Mouse (Mus musculus): ENCODE results near the gene Apol7b. TPM values are rescaled to one million over a fixed set of nuclear protein-coding genes. Genes with fewer than 3 reads are reported as not detected.
"Not testable (repeated sequence)": the region's sequence is repeated elsewhere in the genome, so short reads cannot be mapped to it uniquely, and the experiment has no call there.

Apol7b gene
- total RNA-seq, 2 experiments from 2014 or later, result 3.7 to 3.9 TPM

DNA sequence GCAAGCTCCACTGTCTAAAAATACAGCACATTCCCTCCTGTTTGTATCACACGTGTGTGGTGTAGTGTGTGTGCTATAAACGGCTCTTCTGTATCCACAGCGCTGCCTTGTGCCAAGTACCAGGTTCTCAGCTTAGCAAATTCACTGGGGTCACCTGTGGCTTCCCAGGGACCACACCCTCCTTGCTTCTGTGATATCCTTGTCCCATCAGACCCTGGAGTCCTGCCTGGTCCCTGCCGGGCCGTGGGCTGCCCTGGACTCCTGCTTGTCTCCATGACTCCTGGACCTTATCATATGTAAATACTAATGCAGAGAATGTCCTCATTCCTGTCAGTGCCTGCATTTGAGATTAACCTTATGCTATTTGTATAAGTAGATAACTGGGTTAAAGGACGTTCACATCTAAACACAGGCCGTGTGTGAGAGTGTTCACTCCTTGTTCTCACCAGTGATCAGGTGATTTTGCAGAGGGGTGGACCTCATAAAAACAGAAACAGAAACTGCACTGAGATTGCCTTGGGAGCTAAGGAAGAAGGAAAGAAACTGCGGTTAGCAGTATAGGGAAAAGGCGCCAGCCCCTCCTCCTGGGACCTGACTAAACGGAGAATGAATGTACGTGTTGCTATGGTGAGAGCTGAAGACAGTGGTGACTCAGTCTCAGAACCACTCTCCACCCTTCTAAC lies 49.7 kb downstream of the Apol7b start:
- DNase-seq, result peak; percentile 40
- intact Hi-C loops (cut with DNase I; ENCODE audit: low total_unique reads), result not testable (repeated sequence)

DNA sequence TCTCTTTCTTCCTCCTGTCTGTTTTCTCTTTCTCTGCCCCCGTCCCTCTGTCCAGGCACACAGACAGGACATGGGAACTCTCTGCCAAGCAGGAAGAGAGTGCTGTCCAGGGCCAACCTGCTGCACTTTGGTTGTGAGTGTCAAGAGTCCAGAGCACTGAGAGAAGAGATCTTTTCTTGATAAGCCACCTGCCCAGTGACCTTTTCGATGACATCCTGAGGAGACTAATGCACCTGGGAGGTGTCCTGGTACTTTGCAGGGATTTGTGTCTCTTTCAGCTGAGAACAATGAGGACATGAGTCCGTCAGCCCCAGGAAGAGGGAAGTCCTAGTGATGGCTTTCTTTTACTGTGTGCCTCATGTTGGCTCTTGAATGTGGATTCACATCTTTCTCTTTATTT lies 53.5 kb downstream of the Apol7b start:
- intact Hi-C loops (cut with DNase I; ENCODE audit: low total_unique reads); DNase-seq: not testable (repeated sequence)

DNA sequence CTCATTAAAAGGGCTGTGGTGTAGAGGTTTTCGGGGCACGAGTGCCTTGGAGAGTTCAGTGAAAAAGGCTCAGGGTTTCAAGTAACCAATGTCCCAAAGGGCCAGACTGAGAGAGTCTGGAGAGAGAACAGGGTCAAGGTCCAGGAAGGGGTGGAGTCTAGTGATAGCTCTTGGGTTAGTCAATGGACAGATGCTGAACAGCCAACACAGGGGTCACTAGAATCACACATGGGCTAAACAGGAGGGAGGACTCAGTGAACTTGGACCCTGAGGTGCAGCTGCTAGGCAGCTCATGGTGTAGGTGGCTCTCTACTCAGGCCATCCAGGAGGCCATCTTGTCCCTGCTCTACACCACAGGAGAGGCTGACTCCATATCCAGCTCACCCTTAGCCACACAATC lies 59.8 kb downstream of the Apol7b start:
- DNase-seq, result no peak
- intact Hi-C loops (cut with DNase I; ENCODE audit: low total_unique reads), result no loop called here

DNA sequence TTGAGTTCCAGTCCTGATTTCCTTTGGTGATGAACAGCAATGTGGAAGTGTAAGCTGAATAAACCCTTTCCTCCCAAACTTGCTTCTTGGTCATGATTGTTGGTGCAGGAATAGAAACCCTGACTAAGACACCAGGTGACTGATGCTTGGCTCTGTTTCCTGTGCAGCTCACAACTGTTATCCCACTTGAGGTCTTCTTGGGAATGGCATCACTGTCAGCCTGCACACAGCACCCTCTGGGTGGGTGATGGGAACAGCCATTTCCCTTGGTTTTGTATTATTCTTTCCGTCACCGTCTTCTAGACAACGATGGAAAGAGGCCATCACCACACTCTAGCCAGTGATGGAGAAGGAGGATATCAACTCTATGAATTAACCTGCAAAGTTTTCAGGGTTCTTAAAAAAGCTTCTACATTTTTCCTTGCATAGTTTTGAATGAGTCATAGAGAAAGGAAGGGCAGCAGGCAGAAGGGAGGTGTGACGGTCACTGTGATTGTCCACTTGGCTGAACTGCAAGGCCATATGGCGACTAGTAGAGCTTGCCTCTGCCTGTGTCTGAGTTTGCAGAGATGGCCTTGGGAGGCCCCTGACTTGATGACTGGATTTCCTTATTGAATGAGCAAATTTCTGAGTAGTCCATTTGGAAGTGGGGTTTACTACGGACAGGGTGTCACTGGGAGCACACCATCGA lies 62.8 kb downstream of the Apol7b start:
- intact Hi-C loops (cut with DNase I; ENCODE audit: low total_unique reads), result no loop called here
- DNase-seq, result no peak

DNA sequence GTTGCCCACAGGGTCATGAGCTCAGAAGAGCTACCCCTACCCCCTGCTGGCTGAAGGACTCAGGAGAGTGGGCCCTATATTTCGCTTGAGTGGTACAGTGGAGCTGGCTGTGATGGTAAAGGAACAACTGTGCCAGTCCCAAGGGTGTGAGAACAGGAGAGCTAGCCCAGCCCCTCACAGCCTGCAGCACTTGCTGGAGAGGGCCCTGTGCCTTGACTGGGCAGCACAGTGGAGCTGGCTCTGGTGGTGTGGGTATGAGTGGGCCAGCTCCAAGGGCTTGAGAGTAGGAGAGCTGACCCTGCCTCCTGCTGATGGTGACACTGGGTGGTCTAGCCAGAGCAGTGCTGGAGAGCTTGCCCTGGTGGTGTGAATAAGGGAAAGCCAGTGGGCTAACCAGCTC lies 64.4 kb downstream of the Apol7b start:
- intact Hi-C loops (cut with DNase I; ENCODE audit: low total_unique reads), result no loop called here
- DNase-seq, result no peak

DNA sequence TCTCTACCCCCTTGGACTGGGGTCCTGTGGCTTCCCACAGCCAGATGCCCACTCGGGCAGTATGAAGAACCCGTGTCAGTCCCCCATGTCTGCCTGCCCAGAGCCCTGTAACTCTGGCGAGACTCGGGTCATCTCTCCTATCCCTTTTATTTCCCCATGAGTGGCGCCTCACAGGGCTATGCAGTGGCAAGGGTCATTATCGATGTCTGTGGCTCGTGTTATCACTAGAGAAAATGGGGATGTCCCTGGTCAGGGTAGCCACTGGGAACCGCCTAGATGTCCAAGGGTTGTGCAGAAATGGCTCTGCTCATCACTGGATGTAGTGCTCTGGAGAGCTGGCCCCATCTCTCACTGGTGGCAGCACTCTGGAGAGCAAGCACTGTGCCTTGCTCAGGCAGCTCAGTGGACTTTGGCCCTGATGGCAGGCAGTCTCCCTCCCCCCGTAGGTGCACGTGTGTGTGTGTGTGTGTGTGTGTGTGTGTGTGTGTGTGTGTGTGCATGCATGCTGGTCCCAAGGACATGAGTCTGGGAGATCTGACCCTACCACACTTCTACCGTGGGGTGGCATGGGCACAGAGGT lies 64.9 kb downstream of the Apol7b start:
- no peak for DNase-seq
- intact Hi-C loops (cut with DNase I; ENCODE audit: low total_unique reads), result no loop called here

DNA sequence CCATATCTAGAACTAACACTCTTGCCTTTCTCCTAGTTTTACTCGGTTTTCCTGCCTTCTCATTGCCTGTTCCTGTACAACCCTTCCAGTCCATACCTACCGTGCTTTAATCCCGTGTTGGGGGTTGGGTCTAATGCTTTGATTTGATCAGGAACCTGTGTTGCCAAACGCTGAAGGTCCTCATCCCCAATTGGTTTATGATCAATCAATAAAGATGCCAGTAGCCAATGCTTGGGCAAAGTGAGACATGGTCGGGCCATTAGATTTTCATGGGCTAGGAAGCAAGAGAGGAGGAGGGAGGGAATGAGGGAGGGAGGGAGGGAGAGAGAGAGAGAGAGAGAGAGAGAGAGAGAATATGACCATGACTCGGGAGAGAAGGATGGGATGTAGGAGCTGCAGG lies 65.8 kb downstream of the Apol7b start:
- no peak for DNase-seq
- intact Hi-C loops (cut with DNase I; ENCODE audit: low total_unique reads), result no loop called here

DNA sequence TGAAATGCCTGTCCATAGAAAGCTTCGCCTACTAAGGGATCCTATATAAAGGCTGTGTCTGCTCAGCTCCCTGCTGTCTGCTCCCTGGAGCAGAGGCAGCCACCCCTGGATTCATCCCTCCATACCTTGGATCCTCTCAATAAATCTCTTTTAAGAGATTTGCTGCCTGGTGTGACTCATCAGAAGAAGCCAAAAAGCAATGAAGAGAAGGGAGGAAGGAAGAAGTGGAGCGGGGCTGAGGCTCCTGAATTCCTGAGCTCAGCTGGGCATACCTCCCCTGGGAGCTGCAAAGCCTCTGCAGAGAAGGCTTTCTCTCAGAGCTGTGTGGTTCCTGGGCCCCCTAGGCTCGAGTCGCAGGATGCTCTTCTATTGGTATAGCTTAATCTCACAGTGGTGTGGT lies 67.4 kb downstream of the Apol7b start:
- intact Hi-C loops (cut with DNase I; ENCODE audit: low total_unique reads), result no loop called here
- no peak for DNase-seq

DNA sequence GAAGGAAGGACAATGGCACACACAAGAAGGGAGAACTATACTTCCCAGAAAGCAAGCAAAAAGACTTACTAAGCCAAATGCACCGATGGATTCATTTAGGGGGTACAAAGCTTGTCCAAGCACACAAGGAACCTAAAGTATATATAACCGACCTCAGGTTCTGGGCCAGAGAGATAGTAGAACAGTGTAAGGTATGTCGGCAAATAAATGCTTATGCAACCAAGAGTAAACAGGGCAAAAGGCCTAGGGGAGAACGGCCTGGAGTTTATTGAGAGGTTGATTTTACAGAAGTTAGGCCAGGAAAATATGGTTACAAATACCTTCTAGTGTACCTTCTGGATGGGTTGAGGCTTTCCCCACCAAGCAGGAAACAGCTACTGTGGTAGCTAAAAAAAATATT lies 69.9 kb downstream of the Apol7b start:
- intact Hi-C loops (cut with DNase I; ENCODE audit: low total_unique reads), result no loop called here
- no peak for DNase-seq

DNA sequence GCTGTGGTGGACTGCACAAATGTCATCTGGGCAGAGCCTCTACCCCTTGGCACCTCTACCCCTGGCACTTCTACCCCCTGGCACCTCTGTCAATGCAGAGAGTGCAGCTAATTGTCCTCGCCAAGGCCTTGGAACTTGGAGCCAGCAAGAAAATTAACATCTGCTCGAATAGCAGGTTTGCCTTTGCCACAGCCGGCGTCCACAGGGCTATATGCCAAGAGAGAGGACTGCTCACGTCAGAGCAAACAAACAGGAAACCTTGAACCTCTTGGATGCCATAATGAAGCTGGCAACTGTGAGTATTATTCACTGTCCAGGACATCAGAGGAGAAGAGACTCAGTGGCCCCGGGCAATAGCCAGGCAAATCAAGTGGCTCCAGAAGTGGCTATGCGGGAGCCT lies 70.4 kb downstream of the Apol7b start:
- peak; percentile 55 for DNase-seq
- intact Hi-C loops (cut with DNase I; ENCODE audit: low total_unique reads), result no loop called here

Other genes starting within 250 kb of the Apol7b start
- 100 to 1,000 TPM; 104 to 121 TPM for gene Rbfox2, start 140.5 kb downstream of the Apol7b start, total RNA-seq (2021)
- under 1 TPM; 0.29 to 0.51 TPM for gene Apol7a, start 48.4 kb downstream of the Apol7b start, total RNA-seq (2021)
- gene Apol9a, start 36.4 kb downstream of the Apol7b start, total RNA-seq (2021), result not detected
- gene Apol10a, start 29.6 kb upstream of the Apol7b start, total RNA-seq (2021), result not detected
- gene Apol11a, start 60.8 kb upstream of the Apol7b start, total RNA-seq (2021), result not detected
- under 1 TPM; 0.11 to 0.27 TPM for gene Apol7c, start 85.8 kb upstream of the Apol7b start, total RNA-seq (2021)
- not detected for gene 1700025B11Rik, start 114.4 kb upstream of the Apol7b start, total RNA-seq (2021)
- under 1 TPM; 0.16 to 0.31 TPM for gene Apol10b, start 148.6 kb upstream of the Apol7b start, total RNA-seq (2021)
- gene Gm36245, start 151.8 kb upstream of the Apol7b start, total RNA-seq (2021), result not detected
- gene Apol11b, start 195.8 kb upstream of the Apol7b start, total RNA-seq (2021), result under 1 TPM in 1 of 2 experiments, not detected in 1; 0.14 TPM